Mouse (Mus musculus) ES-E14 (cell line): ENCODE measurements at regions not wholly inside any gene's neighbourhood (a gene's known extent, or its start where the extent isn't known, plus 50 kb on each side); places are given as distances from the start of the nearest gene placed in this dataset.

ENCODE experiments used
- DNase-seq: peaks from one replicate; pipeline ENCODE4 v3.0.0-alpha.2; 2013; ENCODE audit warnings: low read depth, low spot score
- H3K27ac ChIP-seq: 2 replicates; pipeline ENCODE4 v1.5.1; 2012; ENCODE audit warnings: low read depth, mild to moderate bottlenecking, low read length, moderate library complexity, mixed read lengths; ENCODE audit not compliant: poor library complexity, insufficient read depth, severe bottlenecking
- H3K36me3 ChIP-seq: 2 replicates; pipeline ENCODE4 v1.6.1; 2012; ENCODE audit warnings: mild to moderate bottlenecking, low read length, moderate library complexity, mixed read lengths; ENCODE audit not compliant: control insufficient read depth, poor library complexity, insufficient read depth, severe bottlenecking
- H3K4me1 ChIP-seq, 2 experiments: fragments of 150-350 bp in 1 of 2; sonication (generic) in 1 of 2; 2 replicates each; pipeline ENCODE4 v1.6.1; 2012; ENCODE audit warnings: low read length in 2 of 2, mild to moderate bottlenecking in 1 of 2, mixed read lengths in 1 of 2; ENCODE audit not compliant: control insufficient read depth in 2 of 2, insufficient read depth in 2 of 2, poor library complexity in 1 of 2
- H3K4me3 ChIP-seq, 2 experiments: fragments of 150-350 bp in 1 of 2; sonication (generic) in 1 of 2; 2 replicates each; pipeline ENCODE4 v1.5.1; 2012; ENCODE audit warnings: low read length in 2 of 2, low read depth in 1 of 2, mild to moderate bottlenecking in 1 of 2, mixed read lengths in 1 of 2; ENCODE audit not compliant: insufficient read depth in 1 of 2, poor library complexity in 1 of 2, severe bottlenecking in 1 of 2
- H3K9ac ChIP-seq: 2 replicates; pipeline ENCODE4 v1.6.1; 2012; ENCODE audit warnings: low read depth, mild to moderate bottlenecking, low read length, mixed read lengths; ENCODE audit not compliant: poor library complexity, insufficient read depth, severe bottlenecking
- H3K9me3 ChIP-seq: fragments of 150-350 bp; sonication (generic); 2 replicates; pipeline ENCODE4 v1.6.1; 2012; ENCODE audit warnings: low read depth, mild to moderate bottlenecking, low read length; ENCODE audit not compliant: control insufficient read depth, insufficient read depth
- CHD2 ChIP-seq: IDR thresholded peaks from 2 replicates; pipeline ENCODE4 v1.6.1; 2014; ENCODE audit warnings: mild to moderate bottlenecking, low read depth, low read length, inconsistent platforms
- HCFC1 ChIP-seq: IDR thresholded peaks from 2 replicates; pipeline ENCODE4 v1.6.1; 2012; ENCODE audit warnings: low read length, inconsistent platforms, borderline replicate concordance; ENCODE audit not compliant: insufficient read depth
- MAFK ChIP-seq: IDR thresholded peaks from 2 replicates; pipeline ENCODE4 v1.6.1; 2014; ENCODE audit warnings: mild to moderate bottlenecking, low read depth, low read length, inconsistent platforms; ENCODE audit not compliant: insufficient read depth
- ZC3H11A ChIP-seq: IDR thresholded peaks from 2 replicates; pipeline ENCODE4 v1.6.1; 2012; ENCODE audit warnings: low read depth, mild to moderate bottlenecking, inconsistent platforms, low read length, borderline replicate concordance
- ZNF384 ChIP-seq: IDR thresholded peaks from 2 replicates; pipeline ENCODE4 v1.6.1; 2012; ENCODE audit warnings: low read depth, low read length, inconsistent platforms
- in situ Hi-C, 2 experiments: fragments of 600-800 bp; cut with MboI; formaldehyde crosslinking; loops; one replicate each; pipeline ENCODE4 v1.15.1; 2025; ENCODE audit warnings: low sequenced_read_pairs in 2 of 2, inconsistent platforms in 1 of 2; ENCODE audit not compliant: unreplicated experiment in 2 of 2

DNA sequence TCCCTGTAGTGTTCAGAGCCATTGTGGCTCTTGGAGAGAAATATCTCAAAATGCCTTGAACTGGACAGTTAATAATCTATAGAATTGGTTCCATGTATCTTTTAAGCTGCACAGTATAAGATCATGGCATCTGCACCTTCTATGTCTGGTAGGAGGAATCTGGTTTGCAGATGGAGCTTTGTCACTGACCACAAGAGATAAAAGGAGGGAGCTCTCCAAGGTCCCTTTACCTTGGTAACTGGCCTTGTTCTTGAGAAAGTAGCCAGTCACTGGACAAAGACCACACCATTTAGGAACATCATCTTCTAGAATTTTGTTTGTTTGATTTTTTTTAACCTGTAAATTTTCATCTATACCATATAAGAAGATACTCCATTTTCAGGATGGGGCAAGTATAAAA is 52.5 kb upstream of the Plcb4 start:
- H3K4me3 ChIP-seq = no peak overlapping the region

More for the DNA sequence above, 52.5 kb upstream of the Plcb4 start:
- Histone ChIP-seq H3K27ac (no peak overlapping the region), H3K9ac (no peak overlapping the region), H3K36me3 (no peaks in the 10 kb centered on the region), H3K4me1 (no peaks in the 10 kb centered on the region), H3K9me3 (no peaks in the 10 kb centered on the region)
- peak; percentile 21 for DNase-seq
- in situ Hi-C loops = no loop called here
- TF ChIP-seq CHD2 (no peak), ZC3H11A (no peak), HCFC1 (no peak), MAFK (no peak), ZNF384 (no peak)
